Mouse (Mus musculus): ENCODE results near the gene Bpi. TPM values are rescaled to one million over a fixed set of nuclear protein-coding genes. Genes with fewer than 3 reads are reported as not detected.

Bpi gene
- polyA plus RNA-seq, 1 experiment from 2014 or later = not detected

Small RNAs within 50 kb of the gene (microRNA-seq; reads per million reads assigned to microRNA genes)
- not detected for gene Mir7685

Other genes starting within 250 kb of the Bpi start
- 17.4 and 19.5 TPM in 2 replicates for gene Tti1, start 229.7 kb upstream of the Bpi start, polyA plus RNA-seq (2015; fragmentation: Nextera tagmentation; extraction: Ambion mirVana)
- gene Rprd1b, start 229.6 kb upstream of the Bpi start, polyA plus RNA-seq (2015; fragmentation: Nextera tagmentation; extraction: Ambion mirVana) = 34.7 and 36.6 TPM in 2 replicates
- gene Tgm2, start 111.7 kb upstream of the Bpi start, polyA plus RNA-seq (2015; fragmentation: Nextera tagmentation; extraction: Ambion mirVana) = 10.1 and 12.4 TPM in 2 replicates
- gene D630003M21Rik, start 28.9 kb upstream of the Bpi start, polyA plus RNA-seq (2015; fragmentation: Nextera tagmentation; extraction: Ambion mirVana) = 1.6 TPM in 2 replicates
- 4.8 and 4.9 TPM in 2 replicates for gene Lbp, start 48.4 kb downstream of the Bpi start, polyA plus RNA-seq (2015; fragmentation: Nextera tagmentation; extraction: Ambion mirVana)
- gene Snhg11, start 117.5 kb downstream of the Bpi start, polyA plus RNA-seq (2015; fragmentation: Nextera tagmentation; extraction: Ambion mirVana) = 560 and 673 TPM in 2 replicates
- 27.4 and 28.0 TPM in 2 replicates for gene Ralgapb, start 151.8 kb downstream of the Bpi start, polyA plus RNA-seq (2015; fragmentation: Nextera tagmentation; extraction: Ambion mirVana)
- not detected in 2 replicates for gene Adig, start 244.5 kb downstream of the Bpi start, polyA plus RNA-seq (2015; fragmentation: Nextera tagmentation; extraction: Ambion mirVana)

All from midbrain, embryonic 15.5 days (tissue).